Mouse (Mus musculus): Measurements from ENCODE around the gene Gpr179.

Gpr179 gene

GRCm38 (mm10) chr11:97352027-97352684, at the start of gene Gpr179:
Gpr179 (minus strand) TSS chr11:97352077.
- in situ Hi-C loops (cut with MboI; ENCODE audit: unreplicated experiment in 2 of 2) = no loop called here

DNA sequence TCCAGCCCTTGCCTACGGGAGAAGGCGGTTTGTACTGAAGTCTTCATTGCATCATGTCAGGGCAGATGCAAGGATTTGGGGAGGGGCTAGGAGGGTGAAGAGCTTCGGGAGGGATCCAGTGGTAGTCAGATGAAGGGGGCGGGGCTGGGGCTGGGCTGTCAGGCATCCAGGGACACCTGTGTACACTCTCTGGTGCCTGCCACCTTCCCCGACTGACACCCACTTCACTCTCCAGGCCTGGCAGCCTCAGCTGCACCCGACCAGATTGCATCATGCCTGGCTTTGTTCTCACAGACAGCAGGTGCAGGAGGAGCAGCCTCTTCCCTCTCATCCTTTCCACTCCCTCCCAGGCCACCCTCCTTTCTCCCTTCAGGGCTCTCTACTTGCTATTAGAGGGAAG, 49.2 kb upstream of the Gpr179 start:
- in situ Hi-C loops (cut with MboI; ENCODE audit: unreplicated experiment in 2 of 2) = loop anchor here in 1 of 2 experiments (5.0 kb wide), 1 partner anchor 44 kb away; no protein-coding TSS in a partner anchor

GRCm38 (mm10) chr11:97399958-97400710, 48.3 kb upstream of the Gpr179 start:
- in situ Hi-C loops (cut with MboI; ENCODE audit: unreplicated experiment in 2 of 2) = loop anchor here (5.0 kb wide), 1 partner anchor 43 kb away; no protein-coding TSS in a partner anchor

DNA sequence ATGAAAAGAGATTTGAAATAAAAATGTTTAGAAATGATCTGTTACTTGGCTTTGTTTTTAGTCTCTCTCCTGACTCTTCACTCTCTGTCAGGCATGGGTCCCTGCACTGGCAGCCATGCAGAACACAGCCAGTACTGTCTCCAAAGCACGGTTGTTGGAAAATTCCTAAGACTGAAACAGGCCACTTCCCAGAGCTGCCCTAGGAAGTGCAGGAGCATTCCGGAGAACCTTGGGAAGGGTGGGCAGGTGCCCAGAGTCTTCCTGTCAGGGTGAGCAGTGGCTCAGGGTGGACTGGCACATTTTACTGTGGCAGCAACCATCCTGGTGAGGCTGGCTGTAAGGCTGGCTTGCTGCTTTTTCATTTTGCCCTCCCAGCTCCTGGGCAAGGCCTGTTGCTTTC, 46.6 kb upstream of the Gpr179 start:
- in situ Hi-C loops (cut with MboI; ENCODE audit: unreplicated experiment in 2 of 2) = loop anchor here in 1 of 2 experiments (5.0 kb wide), 1 partner anchor 41 kb away; no protein-coding TSS in a partner anchor

DNA sequence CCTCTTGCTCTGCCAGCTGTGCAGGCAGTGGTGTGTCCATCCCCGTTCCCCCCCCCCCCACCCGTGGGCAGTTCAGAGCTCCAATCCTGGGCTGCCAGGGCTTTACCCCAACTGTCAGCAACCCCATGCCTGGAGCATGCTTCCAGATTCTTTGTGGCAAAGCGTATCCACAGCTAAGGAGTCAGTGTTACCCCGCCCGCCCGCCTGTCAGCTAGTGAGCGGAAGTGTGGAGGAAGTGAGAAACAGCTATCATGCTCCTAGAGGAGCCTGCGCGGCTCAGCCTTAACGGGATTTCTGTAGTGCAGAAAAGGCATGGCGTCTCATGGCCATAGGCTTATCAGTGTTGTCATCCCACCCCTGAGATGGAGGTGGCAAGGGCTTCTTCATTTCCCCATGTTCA, 42.3 kb upstream of the Gpr179 start:
- in situ Hi-C loops (cut with MboI; ENCODE audit: unreplicated experiment in 2 of 2) = no loop called here

DNA sequence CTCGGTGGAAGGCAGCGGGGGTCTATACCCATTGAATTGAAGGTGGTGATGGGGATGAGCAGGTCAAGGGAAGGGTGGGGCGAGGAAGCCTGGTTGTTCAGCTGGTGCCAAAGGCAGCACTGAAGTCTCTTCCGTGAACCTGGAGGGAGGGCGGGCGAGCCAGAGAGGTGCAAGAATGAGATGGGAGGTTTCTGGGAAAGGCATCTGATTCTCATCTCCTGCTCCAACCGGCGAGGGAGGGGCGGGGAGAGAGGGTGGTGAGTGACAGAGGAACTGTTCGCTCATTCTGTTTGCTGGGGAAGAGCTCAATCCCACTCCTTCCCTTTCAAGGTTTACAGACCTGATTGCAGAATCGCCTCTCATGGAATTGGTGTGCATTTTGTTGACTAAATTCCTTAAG, 41.8 kb upstream of the Gpr179 start:
- in situ Hi-C loops (cut with MboI; ENCODE audit: unreplicated experiment in 2 of 2) = no loop called here

GRCm38 (mm10) chr11:97389127-97389526, 37.2 kb upstream of the Gpr179 start:
- in situ Hi-C loops (cut with MboI; ENCODE audit: unreplicated experiment in 2 of 2) = no loop called here

GRCm38 (mm10) chr11:97387811-97388210, 35.9 kb upstream of the Gpr179 start:
- in situ Hi-C loops (cut with MboI; ENCODE audit: unreplicated experiment in 2 of 2) = no loop called here

- in situ Hi-C loops (cut with MboI; ENCODE audit: unreplicated experiment in 2 of 2) = no loop called here
These were observed 31.9 kb upstream of the Gpr179 start for GRCm38 (mm10) chr11:97383764-97384163.

GRCm38 (mm10) chr11:97383017-97383416, 31.1 kb upstream of the Gpr179 start:
- in situ Hi-C loops (cut with MboI; ENCODE audit: unreplicated experiment in 2 of 2) = no loop called here

GRCm38 (mm10) chr11:97380036-97380435, 28.2 kb upstream of the Gpr179 start:
- in situ Hi-C loops (cut with MboI; ENCODE audit: unreplicated experiment in 2 of 2) = no loop called here

- in situ Hi-C loops (cut with MboI; ENCODE audit: unreplicated experiment in 2 of 2) = no loop called here
These were observed 21.5 kb upstream of the Gpr179 start for GRCm38 (mm10) chr11:97373402-97373801.

DNA sequence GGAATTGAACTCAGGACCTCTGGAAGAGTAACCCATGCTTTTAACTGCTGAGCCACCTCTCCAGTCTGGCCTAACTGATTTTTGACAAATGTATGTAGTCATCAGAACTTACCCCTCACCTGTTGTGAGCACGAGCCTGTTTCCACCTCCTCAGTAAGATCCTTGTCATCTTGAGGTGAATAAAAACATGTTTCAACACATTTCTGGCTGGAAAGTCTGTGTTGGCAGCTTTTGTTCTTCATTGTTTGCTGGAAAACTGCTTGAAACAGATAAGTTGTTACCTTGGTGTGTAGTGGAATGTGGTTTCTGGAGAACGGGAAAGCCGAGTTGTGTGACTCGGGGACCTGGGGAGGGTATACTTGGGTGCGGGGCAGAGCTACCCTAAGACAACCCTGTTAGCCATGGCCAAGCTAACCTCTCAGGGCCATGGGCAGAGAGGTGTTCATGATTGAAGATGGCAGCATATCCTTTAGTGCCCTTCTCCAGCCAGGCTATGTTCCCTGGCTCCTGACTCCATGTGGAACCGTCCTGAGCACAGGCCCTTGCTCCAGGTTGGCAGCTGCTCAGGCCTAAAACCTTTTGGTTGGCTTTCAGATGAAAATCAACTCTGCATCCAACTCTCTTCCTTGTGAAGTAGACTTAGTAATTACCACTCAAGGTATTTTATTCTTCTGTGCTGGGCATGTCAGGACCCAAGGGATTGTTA, 20.4 kb upstream of the Gpr179 start:
- in situ Hi-C loops (cut with MboI; ENCODE audit: unreplicated experiment in 2 of 2) = no loop called here

DNA sequence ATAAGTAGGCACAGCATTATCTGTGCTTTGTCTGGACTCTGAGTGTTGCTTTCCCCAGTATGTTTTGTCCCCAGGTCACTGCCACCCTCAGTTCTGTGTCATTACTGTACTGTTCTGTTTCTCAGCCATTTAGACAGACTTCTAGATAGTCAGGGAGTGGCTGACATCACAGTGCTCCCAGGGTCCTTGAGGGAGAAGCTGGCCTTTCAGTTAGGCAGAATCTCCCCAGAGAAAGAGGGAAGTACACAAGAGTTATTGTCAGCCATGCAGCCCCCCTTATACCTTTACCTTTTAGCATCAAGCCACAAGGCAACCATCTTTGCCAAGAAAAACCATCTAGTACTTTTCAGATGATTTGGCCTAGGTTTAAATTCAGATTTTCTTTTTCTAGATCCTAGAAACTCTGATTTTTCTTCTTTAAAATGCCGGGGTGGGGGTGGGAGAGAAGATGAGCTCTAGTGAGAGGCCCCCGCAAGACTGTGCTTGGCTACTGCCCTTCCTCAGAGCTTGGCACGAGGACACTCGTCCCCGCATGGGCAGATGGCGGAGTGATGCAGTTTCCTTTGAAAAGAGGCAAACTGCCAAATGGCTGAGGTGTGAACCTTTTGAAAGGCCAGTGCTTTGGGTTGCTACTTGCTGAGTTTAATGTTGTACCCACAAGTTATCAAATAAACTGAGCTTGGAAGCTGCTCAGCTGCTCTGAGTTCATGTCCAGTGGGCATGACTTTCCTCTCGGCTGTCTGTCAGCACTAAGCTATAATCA, 18.6 kb upstream of the Gpr179 start:
- in situ Hi-C loops (cut with MboI; ENCODE audit: unreplicated experiment in 2 of 2) = no loop called here

DNA sequence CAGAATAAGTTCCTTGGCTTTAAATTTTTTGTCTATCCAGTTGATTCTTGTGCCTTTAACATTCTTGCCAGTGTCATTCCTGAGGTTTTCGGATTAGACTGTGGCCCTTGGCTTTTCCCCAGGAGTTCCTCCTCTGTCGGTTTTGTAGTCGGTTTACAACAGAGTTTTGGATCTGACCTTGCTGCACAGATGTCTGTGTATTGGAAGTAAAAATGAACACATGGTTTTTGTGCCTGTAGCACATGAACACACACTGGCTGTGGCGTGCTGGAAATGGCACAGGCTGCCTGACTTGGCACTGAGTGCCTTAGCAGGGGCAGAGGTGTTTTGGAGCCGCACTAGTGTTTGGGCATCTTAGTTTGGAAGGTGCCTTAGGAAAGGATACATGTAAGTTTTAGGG, 16.6 kb upstream of the Gpr179 start:
- in situ Hi-C loops (cut with MboI; ENCODE audit: unreplicated experiment in 2 of 2) = no loop called here

DNA sequence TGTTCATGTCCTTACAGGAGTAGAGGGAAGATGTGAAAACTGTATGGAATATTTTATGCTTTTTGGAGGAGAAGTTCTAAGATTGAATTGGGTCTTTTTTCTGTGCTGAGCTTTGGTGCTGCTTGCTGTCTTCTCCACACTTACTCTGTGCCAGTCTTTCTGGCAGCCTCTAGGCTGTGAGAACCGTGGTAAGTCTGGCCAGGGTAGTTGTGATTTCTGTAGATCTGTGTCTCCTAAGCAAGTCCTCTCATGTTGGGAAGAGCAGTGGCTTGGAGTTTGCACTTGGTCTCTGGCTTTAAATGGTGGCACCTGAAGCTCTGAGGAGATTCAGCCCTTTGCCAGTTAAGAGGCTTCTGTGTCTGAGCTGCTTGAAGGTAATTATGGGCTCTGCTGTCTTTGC, 13.7 kb upstream of the Gpr179 start:
- in situ Hi-C loops (cut with MboI; ENCODE audit: unreplicated experiment in 2 of 2) = no loop called here

GRCm38 (mm10) chr11:97363644-97363995, 11.7 kb upstream of the Gpr179 start:
- in situ Hi-C loops (cut with MboI; ENCODE audit: unreplicated experiment in 2 of 2) = loop anchor here (5.0 kb wide), 1 partner anchor 109 kb away; no protein-coding TSS in a partner anchor

DNA sequence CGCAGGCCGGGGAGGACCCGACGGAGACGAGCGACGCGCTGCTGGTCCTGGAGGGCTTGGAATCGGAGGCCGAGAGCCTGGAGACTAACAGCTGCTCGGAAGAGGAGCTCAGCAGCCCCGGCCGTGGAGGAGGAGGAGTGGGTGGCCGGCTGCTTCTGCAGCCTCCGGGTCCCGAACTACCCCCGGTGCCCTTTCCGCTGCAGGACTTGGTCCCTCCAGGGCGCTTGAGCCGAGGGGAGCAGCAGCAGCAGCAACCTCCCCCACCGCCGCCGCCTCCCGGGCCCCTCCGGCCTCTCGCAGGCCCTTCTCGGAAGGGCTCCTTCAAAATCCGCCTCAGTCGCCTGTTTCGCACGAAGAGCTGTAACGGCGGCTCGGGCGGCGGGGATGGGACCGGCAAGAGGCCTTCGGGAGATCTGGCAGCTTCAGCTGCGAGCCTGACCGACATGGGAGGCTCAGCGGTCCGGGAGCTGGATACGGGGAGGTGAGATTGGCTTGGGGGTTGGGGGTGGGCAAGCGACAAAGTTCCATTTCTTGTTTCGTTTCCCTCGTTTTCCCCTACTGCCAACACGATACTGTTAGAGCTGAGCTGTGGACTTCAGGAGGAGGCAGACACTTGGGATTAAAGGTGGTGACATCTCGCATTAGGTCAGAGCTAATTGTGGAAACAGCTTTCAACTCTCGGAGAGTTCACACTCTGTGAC, 11.2 kb upstream of the Gpr179 start:
- in situ Hi-C loops (cut with MboI; ENCODE audit: unreplicated experiment in 2 of 2) = loop anchor here (5.0 kb wide), 1 partner anchor 109 kb away; no protein-coding TSS in a partner anchor

GRCm38 (mm10) chr11:97362649-97362942, 10.7 kb upstream of the Gpr179 start:
- in situ Hi-C loops (cut with MboI; ENCODE audit: unreplicated experiment in 2 of 2) = loop anchor here (5.0 kb wide), 1 partner anchor 110 kb away; no protein-coding TSS in a partner anchor
